Mouse (Mus musculus): ENCODE measurements around the gene Gpc2.

DNA sequence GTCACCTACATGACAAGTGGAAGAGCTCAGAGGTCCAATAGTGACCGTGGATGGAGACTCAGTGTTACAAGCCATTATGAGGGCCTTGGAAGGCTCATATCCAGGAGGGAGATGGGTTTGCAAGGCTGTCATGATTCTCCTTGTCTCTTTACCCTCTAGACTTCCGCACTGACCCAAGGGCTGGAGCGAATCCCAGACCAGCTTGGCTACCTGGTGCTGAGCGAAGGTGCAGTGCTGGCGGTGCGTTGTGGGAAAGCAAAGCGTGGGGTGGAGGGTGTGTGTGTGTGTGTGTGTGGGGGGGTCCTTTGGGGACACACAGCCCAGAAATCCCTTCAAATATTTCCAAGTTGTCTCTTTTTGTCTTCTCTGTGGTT, 23.7 kb downstream of the Gpc2 start:
- TF ChIP-seq CTCF (IDR thresholded peaks at IDR 0.05; ENCODE audit: low read depth) = no peak
- TF ChIP-seq EP300 (IDR thresholded peaks at IDR 0.05; ENCODE audit: low read depth) = no peak

Data from heart, postnatal 0 days (tissue).